Mouse (Mus musculus): ENCODE measurements at regions not wholly inside any gene's neighbourhood (a gene's known extent, or its start where the extent isn't known, plus 50 kb on each side); places are given as distances from the start of the nearest gene placed in this dataset.

DNA sequence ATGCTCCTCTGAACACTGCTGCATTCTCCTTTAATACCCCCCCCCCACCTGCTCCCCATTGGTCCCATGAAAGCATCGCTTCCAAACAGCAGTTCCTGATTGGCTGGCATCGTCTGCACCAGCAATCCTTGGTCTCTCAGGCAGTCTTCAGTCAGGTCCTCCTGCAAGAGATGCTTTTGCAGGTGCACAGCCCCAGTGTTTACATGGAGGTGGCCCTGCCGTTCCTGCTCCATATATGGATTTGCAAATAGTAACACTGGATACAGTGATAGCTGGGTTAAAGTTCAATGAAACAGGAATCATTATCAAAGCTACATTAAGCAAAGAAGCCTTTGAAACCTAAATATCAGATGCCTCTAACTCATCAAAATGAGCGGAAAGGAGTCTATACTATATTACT, 170.1 kb upstream of the Fat1 start:
- DNase-seq (ENCODE audit: low read depth), result no peak

DNA sequence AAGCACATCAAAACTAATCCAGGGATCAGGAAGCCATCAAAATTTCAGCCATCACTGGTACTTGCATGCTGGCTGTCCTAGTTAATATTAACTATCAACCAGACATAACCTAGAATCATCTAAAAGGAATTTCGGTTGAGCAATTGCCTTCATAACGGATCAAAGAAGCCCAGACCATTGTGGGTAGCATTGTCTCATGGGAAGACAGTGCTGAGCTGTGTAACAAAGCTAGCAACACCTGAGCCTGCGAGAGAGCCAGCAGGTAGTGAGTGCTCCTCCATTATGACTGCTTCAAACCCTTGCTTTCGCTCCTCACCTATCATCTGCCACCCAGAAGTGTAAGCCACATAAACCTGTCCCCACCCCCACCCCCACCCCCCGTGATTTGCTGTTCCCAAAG, 169.6 kb upstream of the Fat1 start:
- no peak for DNase-seq (ENCODE audit: low read depth)

- no peak for DNase-seq (ENCODE audit: low read depth)
Measured at GRCm38 (mm10) chr8:44766111-44766873, 169.0 kb upstream of the Fat1 start.

DNA sequence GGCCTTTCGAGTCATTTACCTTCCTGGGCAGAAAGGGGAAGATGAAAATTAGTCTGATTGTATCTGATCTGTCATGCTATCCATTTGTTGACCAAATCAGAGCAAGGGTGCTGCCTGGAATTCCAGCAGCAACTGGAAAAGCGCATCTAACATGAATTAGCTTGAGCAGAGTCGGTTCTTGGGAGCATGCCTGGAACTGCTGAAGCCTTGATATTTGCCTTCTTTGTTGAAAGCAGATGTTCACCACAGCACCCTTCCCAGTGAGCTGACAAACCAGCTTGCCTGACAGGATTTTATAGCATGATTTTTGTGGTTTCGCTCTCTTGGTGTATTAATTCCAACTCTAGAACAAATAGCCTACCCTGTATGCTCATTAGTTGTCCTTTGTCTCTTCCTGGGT, 168.0 kb upstream of the Fat1 start:
- DNase-seq (ENCODE audit: low read depth), result peak; percentile 7

DNA sequence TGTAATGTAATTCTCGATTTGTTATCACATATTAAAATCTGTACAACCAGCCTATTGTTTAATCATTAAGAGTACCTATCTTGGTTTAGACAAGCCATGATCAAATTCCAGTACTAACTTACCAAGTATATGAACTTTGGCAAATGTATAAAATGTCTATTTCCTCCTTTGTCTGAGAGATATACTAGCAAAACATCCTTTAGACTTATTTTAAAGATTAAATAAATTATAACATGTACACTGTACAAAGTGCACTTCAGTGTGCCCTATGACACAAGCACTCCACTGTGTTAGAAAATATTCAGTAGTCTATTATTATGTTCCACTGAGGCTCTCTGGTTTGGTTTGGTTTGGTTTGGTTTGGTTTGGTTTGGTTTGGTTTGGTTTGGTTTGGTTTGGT, 156.0 kb upstream of the Fat1 start:
- DNase-seq (ENCODE audit: low read depth), result no peak

GRCm38 (mm10) chr8:44782421-44782820, 152.8 kb upstream of the Fat1 start:
- DNase-seq (ENCODE audit: low read depth), result no peak

DNA sequence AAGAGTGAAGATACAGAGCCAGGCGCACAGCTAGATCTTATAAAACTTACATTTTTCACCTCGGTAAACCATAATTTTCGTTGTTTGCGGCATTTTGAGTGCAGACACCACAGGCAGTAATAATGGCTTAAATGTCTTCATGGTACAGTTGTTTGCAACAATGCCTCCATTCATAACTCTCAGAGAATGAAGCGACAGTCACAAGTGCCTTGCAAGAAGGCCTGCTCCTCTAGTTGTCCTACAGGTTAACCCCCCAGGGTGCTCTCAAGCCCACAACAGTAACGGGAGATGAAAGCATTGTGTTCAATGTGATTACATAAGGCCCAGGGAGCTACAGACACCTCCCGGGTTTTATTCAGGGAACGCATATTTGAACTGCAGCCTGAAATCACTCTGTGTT, 150.1 kb upstream of the Fat1 start:
- no peak for DNase-seq (ENCODE audit: low read depth)

GRCm38 (mm10) chr8:44786740-44787139, 148.5 kb upstream of the Fat1 start:
- no peak for DNase-seq (ENCODE audit: low read depth)

DNA sequence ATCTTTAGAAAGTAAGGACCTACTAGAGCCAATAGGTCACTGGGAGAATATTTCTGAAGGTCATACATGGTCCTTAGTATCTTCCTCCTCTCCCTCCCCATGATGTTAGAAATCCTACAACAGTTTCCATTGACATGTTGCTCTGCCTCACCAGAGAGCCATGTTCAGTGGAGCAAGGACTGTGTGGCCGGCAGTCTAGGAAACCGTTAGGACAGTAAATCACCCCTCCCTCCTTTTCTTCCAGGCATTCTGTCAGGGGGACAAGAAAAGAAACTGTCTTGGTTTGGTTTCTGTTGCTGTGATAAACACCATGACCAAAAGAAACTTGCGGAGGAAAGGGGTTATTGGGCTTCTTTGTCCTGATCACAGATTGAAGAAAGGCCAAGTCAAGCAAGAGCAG, 147.0 kb upstream of the Fat1 start:
- no peak for DNase-seq (ENCODE audit: low read depth)

DNA sequence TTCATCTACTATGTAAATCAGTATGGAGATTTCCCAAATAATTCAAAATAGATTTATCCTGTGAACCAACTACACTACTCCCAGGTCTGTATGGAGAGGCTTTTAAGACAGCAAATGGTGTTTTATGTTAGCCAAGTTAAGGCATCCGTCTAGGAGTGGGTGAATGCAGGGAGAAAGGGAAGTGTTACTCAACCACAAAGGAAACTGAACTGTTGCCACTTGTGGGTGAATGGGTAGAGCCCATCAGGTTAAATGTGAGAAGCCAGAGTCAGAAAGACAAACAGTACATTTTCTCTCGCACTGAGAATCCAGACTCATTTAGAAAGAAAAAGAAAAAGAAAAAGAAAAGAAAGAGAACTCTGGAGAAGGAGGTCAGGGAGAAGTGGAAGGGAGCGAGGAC, 135.7 kb upstream of the Fat1 start:
- no peak for DNase-seq (ENCODE audit: low read depth)

DNA sequence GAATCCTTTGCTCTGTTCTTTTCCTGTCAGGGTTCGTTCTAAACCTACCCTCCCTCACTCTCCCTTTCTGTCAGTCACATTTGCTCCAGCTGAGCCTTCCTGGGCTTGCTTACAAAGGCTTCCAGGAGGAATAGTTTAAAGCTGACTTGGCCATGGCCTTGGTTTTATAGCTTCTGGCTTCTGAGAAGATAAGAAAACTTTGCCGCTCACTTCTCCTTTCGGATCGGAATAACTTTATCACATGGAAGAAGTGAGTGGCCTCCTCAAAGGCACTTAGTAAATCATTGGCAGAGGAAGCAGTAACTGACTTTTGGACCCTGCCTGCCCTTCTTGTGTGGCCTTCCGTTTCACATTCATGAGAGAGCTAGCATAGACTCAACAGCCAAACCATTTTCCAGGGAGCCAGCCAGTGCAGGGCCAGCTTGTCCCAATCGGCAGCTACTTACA, 134.4 kb upstream of the Fat1 start:
- no peak for DNase-seq (ENCODE audit: low read depth)

- DNase-seq (ENCODE audit: low read depth), result no peak
Measured at GRCm38 (mm10) chr8:44801604-44802206, 133.5 kb upstream of the Fat1 start.

DNA sequence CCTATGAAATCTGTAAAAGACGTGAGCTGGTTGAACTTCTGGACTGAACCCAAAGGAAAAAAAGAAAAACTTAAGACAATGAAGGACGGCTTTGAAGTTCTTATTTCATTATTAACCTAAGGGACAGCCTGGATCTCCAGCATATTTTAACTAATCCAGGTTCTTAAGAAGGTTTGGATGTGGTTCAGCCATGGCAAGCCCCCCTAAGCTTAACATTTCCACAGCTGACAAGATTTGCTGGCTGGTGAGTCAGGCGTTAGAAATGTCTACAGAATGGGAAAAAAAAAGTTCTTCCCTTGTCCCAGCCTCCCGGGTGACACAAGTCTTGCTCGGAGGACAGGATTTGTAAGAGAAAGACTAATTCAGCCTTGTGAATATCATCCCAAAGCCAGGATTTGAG, 132.9 kb upstream of the Fat1 start:
- no peak for DNase-seq (ENCODE audit: low read depth)

DNA sequence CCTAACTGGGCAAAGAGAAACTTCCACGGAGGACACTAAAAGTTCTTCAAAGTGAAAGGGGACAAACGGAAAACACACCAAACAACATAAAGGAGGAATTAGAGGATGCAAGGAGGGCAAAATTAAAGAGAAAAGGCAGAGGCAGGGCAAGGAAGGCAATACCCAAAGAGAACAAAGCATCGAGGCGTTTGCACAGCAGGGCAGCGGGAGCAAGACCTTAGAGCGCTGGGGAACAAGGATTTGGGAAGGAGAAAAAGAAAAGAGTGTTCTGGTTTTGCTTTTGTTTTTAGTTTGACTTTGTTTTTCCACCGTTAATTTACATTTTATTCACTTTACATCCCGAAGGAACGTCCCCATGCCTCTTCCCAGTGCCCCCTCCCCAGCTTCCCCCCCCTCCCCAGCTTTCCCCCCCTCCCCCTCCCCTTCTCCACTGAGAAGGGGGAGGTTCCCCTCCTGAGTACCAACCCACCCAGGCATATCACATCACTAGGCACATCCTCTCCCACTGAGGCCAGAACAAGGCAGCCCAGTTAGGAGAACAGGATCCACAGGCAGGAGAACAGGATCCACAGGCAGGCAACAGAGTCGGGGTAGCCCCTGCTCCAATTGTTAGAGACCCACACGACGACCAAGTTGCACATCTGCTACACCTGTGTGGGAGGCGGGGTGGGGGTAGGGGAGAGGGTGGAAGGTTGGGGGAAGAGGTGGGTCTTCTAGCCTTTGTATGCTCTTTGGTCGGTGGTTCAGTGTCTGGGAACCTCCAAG, 130.7 kb upstream of the Fat1 start:
- DNase-seq (ENCODE audit: low read depth), result no peak

- DNase-seq (ENCODE audit: low read depth), result no peak
Measured at GRCm38 (mm10) chr8:44805179-44805815, 129.9 kb upstream of the Fat1 start.

- DNase-seq (ENCODE audit: low read depth), result no peak
Measured at GRCm38 (mm10) chr8:44812360-44812759, 122.9 kb upstream of the Fat1 start.

GRCm38 (mm10) chr8:44817532-44818157, 117.6 kb upstream of the Fat1 start:
- DNase-seq (ENCODE audit: low read depth), result no peak

GRCm38 (mm10) chr8:44819270-44819669, 116.0 kb upstream of the Fat1 start:
- no peak for DNase-seq (ENCODE audit: low read depth)

GRCm38 (mm10) chr8:44819691-44820090, 115.6 kb upstream of the Fat1 start:
- no peak for DNase-seq (ENCODE audit: low read depth)

DNA sequence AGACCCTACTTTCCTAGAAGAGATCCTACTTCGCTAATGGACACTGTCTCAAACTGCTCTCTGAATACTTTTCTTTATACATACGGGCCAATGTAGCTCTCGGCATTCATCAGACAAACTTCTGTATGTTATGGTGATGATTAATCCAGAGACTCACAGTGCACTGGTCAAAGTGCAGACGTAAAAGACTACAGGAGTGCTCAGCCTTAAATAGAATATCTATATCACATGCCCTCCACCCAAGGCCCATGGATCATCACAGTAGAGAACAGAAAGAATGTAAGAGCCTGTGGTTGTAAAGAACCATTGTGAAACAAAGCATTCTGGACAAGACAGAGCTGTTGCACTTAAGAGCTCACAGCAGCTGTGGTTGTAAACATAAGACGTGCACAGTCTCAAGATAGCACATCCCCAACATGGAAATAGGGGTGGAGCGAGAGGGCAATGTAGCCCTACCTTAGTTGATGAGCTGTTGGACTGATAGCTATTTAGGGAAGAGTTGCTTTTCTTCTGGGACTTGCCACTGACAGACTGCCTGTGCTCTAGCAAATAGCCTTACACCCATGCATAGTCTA, 110.0 kb upstream of the Fat1 start:
- DNase-seq (ENCODE audit: low read depth), result no peak

DNA sequence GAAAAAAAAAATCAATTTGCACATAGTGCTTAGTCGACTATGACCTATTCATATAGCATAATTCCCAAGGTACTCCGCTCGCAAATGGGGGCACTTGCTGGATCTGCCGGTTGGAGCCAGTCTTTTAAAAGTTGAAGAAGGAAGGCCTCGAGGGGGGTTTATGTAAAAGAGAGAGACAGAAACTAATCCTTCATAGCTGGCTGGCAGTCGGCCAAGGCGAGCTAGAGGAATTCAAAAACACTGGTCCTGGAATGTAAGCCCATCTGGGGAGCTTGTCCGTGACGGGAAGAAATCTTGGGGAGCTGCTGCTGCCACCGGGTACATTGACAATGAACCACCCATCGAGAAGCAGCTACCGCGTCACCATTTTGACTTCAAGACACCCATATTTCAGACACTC, 108.3 kb upstream of the Fat1 start:
- DNase-seq (ENCODE audit: low read depth), result no peak

DNA sequence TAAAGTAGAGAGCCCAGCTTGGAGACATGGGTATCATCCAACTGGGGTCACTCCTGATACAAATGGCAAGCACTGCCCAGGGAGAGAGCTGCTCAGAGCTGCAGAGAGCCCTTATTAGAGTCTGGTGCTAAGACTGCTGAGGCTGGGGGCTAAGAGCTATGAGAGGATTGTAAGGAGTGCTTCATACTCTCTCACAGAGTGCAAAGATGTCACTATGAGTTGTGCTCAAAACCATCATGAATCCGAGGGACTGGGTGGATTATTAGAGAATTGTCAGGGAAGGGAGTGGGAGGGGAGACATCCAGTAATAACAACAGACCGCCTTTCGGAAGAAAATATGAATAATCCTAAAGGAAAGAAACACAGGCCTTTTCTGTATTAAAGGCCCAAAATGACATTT, 107.2 kb upstream of the Fat1 start:
- no peak for DNase-seq (ENCODE audit: low read depth)

Measured in fibroblast of lung, adult 2 months (primary cell).